Mouse (Mus musculus) heart, adult 2 months (tissue): ENCODE measurements around the gene Eva1a.

Experiments used
- CTCF ChIP-seq: fragments of 200-600 bp; IDR thresholded peaks from 2 replicates; pipeline ENCODE4 v1.8.1; 2022; ENCODE audit warnings: antibody characterized with exemption, mild to moderate bottlenecking, moderate library complexity
- EP300 ChIP-seq: fragments of 200-500 bp; IDR thresholded peaks from 2 replicates; pipeline ENCODE4 v1.6.1; 2011; ENCODE audit warnings: low read depth, low read length, control low read depth; ENCODE audit not compliant: insufficient read depth
- POLR2A ChIP-seq: fragments of 200-500 bp; IDR thresholded peaks from 2 replicates; pipeline ENCODE4 v1.6.1; 2011; ENCODE audit warnings: mild to moderate bottlenecking, low read depth, low read length, control low read depth; ENCODE audit not compliant: insufficient read depth

GRCm38 (mm10) chr6:82073567-82073966 lies 32.7 kb downstream of the Eva1a start:
- TF ChIP-seq POLR2A (no peak), CTCF (no peak), EP300 (no peak)
